Mouse (Mus musculus) erythroblast, embryonic 14.5 days (primary cell): Measurements from ENCODE around the gene Rbp1. TPM values are rescaled to one million over a fixed set of nuclear protein-coding genes. Genes with fewer than 3 reads are reported as not detected.

ENCODE experiments used
- H3K27me3 ChIP-seq: 2 replicates; pipeline ENCODE4 v1.6.1; 2012; ENCODE audit warnings: inconsistent platforms; ENCODE audit not compliant: control insufficient read depth
- H3K36me3 ChIP-seq: 2 replicates; pipeline ENCODE4 v1.6.1; 2012; ENCODE audit warnings: mild to moderate bottlenecking, inconsistent platforms; ENCODE audit not compliant: control insufficient read depth
- H3K4me1 ChIP-seq: 2 replicates; pipeline ENCODE4 v1.6.1; 2012; ENCODE audit warnings: inconsistent platforms; ENCODE audit not compliant: control insufficient read depth
- H3K4me3 ChIP-seq: replicated peaks from 2 replicates; pipeline ENCODE3; 2012; ENCODE audit warnings: moderate library complexity, mild to moderate bottlenecking, inconsistent platforms
- H3K9me3 ChIP-seq: 2 replicates; pipeline ENCODE4 v1.6.1; 2012; ENCODE audit warnings: low read length, inconsistent platforms, mixed read lengths; ENCODE audit not compliant: control insufficient read depth
- GATA1 ChIP-seq: IDR thresholded peaks from 2 replicates; pipeline ENCODE4 v1.6.1; 2012; ENCODE audit warnings: low read length, inconsistent platforms, mixed read lengths
- TAL1 ChIP-seq: IDR thresholded peaks from 3 replicates; pipeline ENCODE4 v1.6.1; 2012; ENCODE audit warnings: low read length, inconsistent platforms, mixed read lengths
- polyA plus RNA-seq: library from polyadenylated mRNA; stranded (reverse); fragments of >175 nt; gene quantifications from 2 replicates; pipeline ENCODE4 v1.2.3, GENCODE M21; 2012

The Rbp1 gene
- polyA plus RNA-seq: 0.34 and 0.37 TPM in 2 replicates

DNA sequence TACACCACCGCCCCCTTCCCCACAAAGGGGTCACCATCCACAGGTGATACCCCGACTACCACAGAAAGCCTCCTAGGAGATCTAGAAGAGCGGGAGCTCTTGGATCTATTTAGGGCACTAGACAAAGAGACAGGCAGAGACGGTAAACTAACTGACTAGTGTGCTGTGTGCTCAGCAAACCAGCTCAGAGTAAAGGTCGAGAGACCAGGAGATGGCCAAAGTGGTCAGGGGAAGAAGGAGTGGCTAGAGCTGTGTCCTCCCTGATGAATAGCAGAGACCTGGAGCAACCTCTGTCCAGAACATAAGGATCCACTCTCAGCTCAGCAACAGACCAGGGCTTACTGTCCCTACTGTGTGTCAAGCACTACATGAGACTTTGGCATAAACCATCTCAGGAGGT, at the start of gene Rbp1:
Rbp1 (plus strand) TSS at position 306 of the 400 bp plus-strand sequence.
- no peak within 1 kb of the TSS for H3K4me3 ChIP-seq
- peaks cover 44% of the 10 kb centered on the region for H3K27me3 ChIP-seq
- TF ChIP-seq GATA1 (no peak), TAL1 (no peak)
- H3K36me3 ChIP-seq: no peaks in the 10 kb centered on the region
- H3K9me3 ChIP-seq: no peaks in the 10 kb centered on the region
- H3K4me1 ChIP-seq: no peaks in the 10 kb centered on the region

DNA sequence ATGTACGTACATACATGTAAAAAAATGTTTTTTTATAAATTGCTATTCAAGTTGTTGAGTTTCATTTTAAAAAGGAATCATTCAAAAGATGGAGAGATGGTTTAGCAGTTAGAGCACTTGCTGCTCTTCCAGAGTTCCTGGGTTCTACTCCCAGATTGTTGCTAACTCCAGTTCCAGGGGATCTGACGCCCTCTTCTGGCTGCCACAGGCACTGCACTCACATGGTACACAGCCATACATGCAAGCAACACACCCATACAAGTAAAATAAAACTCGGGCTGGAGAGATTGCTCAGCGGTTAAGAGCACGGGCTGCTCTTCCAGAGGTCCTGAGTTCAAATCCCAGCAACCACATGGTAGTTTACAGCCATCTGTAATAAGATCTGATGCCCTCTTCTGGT, 49.4 kb upstream of the Rbp1 start:
- no peaks in the 10 kb centered on the region for H3K4me1 ChIP-seq
- no peaks in the 10 kb centered on the region for H3K9me3 ChIP-seq
- peaks cover 75% of the 10 kb centered on the region for H3K36me3 ChIP-seq
- H3K27me3 ChIP-seq: no peaks in the 10 kb centered on the region
- no peak overlapping the region for H3K4me3 ChIP-seq
- TF ChIP-seq GATA1: no peak
- TF ChIP-seq TAL1: no peak

DNA sequence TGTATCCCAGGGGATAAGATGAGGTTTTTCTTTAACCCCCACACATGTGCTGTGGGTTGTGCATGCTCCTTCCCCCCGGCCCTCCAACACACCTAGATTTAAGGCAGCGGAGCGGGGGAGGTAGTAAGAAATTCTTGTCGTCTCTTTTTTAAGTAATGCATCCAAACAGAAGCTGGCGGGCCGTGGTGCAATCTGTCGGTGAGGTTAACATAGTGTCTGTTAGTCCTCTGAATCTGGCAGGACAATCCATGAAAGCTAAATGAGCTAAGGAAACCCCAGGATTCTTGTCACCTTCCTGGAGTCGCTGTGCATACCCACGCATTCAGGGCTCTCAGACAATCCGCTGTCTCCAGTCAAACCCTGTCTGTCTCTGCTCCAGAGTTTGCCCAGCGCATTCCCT, 47.9 kb upstream of the Rbp1 start:
- Histone ChIP-seq H3K27me3 (no peaks in the 10 kb centered on the region), H3K36me3 (peaks cover 75% of the 10 kb centered on the region), H3K4me3 (no peak overlapping the region), H3K9me3 (no peaks in the 10 kb centered on the region), H3K4me1 (0 out of 2 replicates have a peak, but pooled peaks cover 1% of the 10 kb centered on the region)
- no peak for TF ChIP-seq TAL1
- no peak for TF ChIP-seq GATA1

DNA sequence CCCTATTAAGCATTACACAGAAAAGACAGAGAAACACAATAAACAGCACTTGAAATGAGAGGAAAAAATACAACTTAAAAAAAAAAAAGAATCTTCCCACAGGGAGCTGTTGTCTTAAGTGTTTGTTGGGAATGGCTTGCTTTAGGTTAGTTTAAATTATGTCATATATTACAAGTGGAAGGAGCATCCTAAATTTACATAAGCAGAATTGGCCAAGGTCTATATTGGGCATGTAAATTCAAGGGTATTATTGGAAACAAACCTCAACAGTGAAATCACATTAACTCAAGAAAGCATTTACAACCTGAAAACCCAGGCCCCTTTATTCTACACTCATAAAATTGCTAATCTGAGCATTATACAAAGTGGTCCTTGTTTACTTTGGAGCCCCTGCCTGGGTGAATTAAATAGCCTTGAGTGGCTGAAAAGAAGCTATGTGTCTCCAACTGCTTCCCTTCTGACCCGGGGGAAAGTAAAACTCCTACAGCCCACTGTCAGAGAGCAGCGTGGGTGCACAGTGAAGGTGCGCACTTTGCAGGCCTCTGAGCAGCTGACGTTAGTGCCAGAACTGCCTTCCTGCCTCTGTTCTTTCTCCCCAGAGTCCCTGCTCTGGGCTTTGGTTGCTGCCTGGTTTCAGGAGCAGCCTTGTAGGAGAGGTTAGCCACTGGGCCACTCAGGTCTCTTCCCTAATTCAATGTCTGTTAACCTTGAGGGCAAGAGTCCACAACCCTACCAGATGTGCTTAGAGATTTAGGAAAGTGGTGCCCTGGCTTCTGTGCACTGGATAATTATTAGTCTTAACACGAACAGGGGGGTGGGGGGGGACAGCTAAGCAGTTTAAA, 47.2 kb upstream of the Rbp1 start:
- Histone ChIP-seq H3K4me1 (peaks cover 7% of the 10 kb centered on the region), H3K4me3 (no peak overlapping the region), H3K27me3 (no peaks in the 10 kb centered on the region), H3K36me3 (peaks cover 77% of the 10 kb centered on the region), H3K9me3 (no peaks in the 10 kb centered on the region)
- TF ChIP-seq TAL1 (no peak), GATA1 (no peak)

DNA sequence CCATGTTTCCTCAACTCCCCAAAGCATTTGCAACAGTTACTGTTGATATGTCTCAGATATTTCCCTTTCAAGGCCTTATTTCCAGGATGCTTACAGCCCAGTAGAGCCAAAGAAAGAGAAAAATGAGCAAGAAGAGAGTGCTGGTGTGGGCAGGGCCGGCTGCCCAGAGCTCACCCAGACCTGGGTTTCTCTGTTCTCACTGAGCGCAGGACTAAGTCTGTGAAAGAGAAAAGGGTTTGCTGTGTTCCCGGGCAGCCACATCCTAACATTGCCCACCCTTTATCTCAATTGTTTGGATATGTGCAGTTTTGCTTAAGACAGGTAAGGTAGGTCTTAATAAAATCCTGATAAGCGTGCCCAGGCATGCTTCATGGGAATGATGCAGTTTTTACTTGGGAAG, 43.0 kb upstream of the Rbp1 start:
- H3K4me1 ChIP-seq: peaks cover 10% of the 10 kb centered on the region
- no peaks in the 10 kb centered on the region for H3K9me3 ChIP-seq
- TF ChIP-seq TAL1 (no peak), GATA1 (no peak)
- peaks cover 73% of the 10 kb centered on the region for H3K36me3 ChIP-seq
- no peaks in the 10 kb centered on the region for H3K27me3 ChIP-seq
- no peak overlapping the region for H3K4me3 ChIP-seq

DNA sequence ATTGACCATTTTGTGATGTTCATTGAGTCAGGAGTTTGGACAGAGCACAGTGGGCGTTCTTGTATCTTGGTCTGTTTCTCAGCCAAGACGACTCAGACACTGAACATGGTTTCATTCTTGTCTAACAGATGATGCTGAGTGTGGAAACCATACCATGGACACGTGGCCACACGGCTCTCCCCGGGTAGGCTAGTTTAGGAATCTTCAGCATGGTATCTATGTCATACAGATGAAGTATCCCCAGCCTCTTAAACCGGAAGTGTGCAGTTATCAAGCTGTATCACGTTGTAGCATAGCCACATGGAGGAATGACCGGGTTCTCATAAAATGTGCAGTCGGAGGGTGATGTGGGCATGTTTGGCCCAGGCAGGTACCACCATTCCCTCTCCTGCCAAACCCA, 42.2 kb upstream of the Rbp1 start:
- Histone ChIP-seq H3K27me3 (no peaks in the 10 kb centered on the region), H3K4me3 (no peak overlapping the region), H3K36me3 (peaks cover 75% of the 10 kb centered on the region), H3K4me1 (peaks cover 10% of the 10 kb centered on the region), H3K9me3 (no peaks in the 10 kb centered on the region)
- TF ChIP-seq GATA1 (no peak), TAL1 (no peak)

DNA sequence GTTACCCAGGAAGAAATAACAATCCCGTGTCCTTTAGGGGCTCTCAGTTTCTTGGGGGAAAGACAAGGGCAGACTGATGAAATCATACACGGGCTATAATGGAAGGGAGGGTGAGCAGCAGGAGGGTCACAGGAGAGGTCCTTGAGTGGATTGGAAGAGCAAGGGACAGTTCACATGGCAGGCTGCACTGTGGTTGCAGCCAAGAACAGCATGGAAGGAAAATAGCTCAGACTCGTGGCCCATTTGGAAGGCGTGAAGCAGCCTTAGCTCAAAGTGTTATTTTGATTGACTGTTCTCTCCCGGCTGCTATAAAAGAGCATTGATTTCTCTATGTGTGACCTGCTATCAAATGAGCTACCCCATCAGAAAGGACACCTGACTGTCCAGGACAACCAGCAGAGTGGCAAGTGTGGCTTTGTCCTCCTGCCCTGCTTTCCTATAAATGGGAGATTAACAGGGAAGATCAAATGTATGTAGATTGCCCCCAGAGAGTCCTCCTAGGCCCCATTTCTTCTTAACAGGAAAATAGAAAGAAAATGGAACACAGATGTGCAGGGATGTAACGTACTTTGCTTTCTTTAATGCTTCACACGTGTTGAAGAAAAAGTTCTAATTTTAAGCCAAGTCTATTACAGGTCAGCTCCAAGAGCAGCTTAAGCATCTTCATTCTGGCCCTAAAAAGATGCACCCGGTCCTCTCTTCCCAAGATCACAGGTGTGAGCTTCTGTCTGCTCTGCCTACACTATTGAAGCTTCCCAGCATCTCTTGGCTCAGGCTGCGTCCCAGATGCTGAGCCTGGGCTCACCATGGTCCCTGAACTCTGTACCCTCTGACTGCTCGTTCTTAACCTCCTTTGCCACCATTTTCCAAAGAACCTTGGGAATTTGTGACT, 34.8 kb upstream of the Rbp1 start:
- TF ChIP-seq GATA1 (no peak), TAL1 (no peak)
- Histone ChIP-seq H3K4me3 (no peak overlapping the region), H3K27me3 (no peaks in the 10 kb centered on the region), H3K9me3 (no peaks in the 10 kb centered on the region), H3K36me3 (peaks cover 70% of the 10 kb centered on the region), H3K4me1 (no peaks in the 10 kb centered on the region)

DNA sequence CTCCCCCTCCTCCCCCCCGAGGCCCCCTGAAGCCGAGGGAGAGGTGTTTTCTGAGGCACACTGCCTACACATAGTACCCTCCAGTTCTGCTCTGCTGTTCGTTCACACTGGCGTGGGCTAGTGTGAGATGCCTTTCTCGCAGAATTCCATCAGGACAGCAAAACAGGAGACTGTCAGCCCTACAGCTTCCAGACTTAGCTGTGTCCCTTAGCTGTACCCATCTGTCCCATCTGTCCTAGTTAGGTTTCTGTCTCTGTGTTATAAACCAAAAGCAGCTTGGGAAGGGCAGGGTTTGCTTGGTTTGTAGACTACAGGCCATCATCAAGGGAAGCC, 34.2 kb upstream of the Rbp1 start:
- no peaks in the 10 kb centered on the region for H3K27me3 ChIP-seq
- peaks cover 70% of the 10 kb centered on the region for H3K36me3 ChIP-seq
- no peaks in the 10 kb centered on the region for H3K9me3 ChIP-seq
- no peak overlapping the region for H3K4me3 ChIP-seq
- no peaks in the 10 kb centered on the region for H3K4me1 ChIP-seq
- TF ChIP-seq GATA1: no peak
- TF ChIP-seq TAL1: no peak

DNA sequence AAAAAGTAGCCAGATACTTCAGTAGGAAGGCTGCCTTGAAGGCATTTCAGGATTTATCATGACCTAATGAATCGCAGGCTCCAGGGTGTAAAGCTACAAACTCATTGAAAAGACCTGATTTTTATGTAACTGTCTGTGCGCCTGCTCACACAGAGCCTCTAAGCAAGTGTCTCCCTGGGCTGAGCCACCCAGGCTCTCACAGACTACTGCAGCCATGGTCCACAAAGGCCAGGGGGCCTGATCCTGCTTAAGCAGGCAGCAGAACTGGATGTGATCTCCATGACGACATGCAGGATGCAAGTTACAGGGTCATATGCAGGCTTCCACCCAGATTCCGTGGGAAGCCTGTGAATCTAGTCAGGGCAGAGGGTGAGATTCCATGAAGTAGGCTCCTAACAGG, 29.3 kb upstream of the Rbp1 start:
- no peaks in the 10 kb centered on the region for H3K9me3 ChIP-seq
- no peaks in the 10 kb centered on the region for H3K27me3 ChIP-seq
- peaks cover 5% of the 10 kb centered on the region; the same call in 1 of the 2 replicates for H3K4me1 ChIP-seq
- H3K36me3 ChIP-seq: peaks cover 56% of the 10 kb centered on the region
- H3K4me3 ChIP-seq: no peak overlapping the region
- TF ChIP-seq GATA1: no peak
